Mouse (Mus musculus) embryonic facial prominence, embryonic 10.5 days (tissue): ENCODE results near the gene Rangap1. TPM values are rescaled to one million over a fixed set of nuclear protein-coding genes. Genes with fewer than 3 reads are reported as not detected.

Experiments
- DNase-seq: peaks from one replicate; pipeline ENCODE4 v3.0.0-alpha.2; 2017; ENCODE audit warnings: low spot score
- H3K27ac ChIP-seq: fragments of 300-500 bp; sonication (generic); replicated peaks from 2 replicates; pipeline ENCODE4 v1.5.1; 2016; ENCODE audit warnings: mild to moderate bottlenecking
- H3K27me3 ChIP-seq: fragments of 300-500 bp; sonication (generic); replicated peaks from 2 replicates; pipeline ENCODE4 v1.6.1; 2016; ENCODE audit warnings: low read depth, mild to moderate bottlenecking; ENCODE audit not compliant: poor library complexity, severe bottlenecking
- H3K36me3 ChIP-seq: fragments of 300-500 bp; sonication (generic); replicated peaks from 2 replicates; pipeline ENCODE4 v1.6.1; 2016; ENCODE audit warnings: mild to moderate bottlenecking, moderate library complexity
- H3K4me1 ChIP-seq: fragments of 300-500 bp; sonication (generic); 2 replicates; pipeline ENCODE4 v1.6.1; 2016
- H3K4me3 ChIP-seq: fragments of 300-500 bp; sonication (generic); 2 replicates; pipeline ENCODE4 v1.5.1; 2016; ENCODE audit warnings: mild to moderate bottlenecking, moderate library complexity
- H3K9me3 ChIP-seq: fragments of 300-500 bp; sonication (generic); 2 replicates; pipeline ENCODE4 v1.6.1; 2016; ENCODE audit warnings: mild to moderate bottlenecking
- WGBS: fragments of 180-500 bp; shearing (Covaris S2); methylation state at CpG from one replicate; pipeline ENCODE4 v1.1.7; 2016; 5-methylcytosine and 5-hydroxymethylcytosine counted together
- polyA plus RNA-seq: library from polyadenylated mRNA; unstranded; fragments of >200 nt; fragmentation: Nextera tagmentation; extraction: Ambion mirVana; gene quantifications from 2 replicates; pipeline ENCODE4 v1.2.1, GENCODE M21; 2016

Rangap1 gene
- polyA plus RNA-seq, 1 experiment from 2014 or later = 161 TPM

DNA sequence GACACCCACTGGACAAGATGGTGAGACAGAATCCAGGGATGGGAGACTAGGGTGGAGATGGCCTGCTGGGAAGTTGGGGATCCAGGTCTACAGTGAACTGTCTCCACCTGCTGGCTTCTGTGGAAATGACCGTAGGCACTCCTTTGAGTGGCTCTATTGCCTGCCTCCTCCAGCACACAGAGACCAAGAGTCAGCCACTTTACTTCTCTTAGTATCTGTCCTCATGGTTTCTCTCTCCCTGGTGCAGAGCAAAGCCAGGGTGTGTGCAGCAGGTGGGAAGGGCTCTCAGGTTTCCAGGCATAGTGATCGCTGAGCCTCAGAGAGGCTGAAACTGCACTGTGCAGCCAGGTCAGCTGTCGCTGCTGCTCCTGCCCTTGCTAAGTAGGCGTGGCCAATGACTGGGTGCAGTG lies 75.1 kb downstream of the Rangap1 start:
- peak; percentile 44 for DNase-seq
- Histone ChIP-seq H3K36me3 (peaks cover 76% of the 10 kb centered on the region), H3K27me3 (no peaks in the 10 kb centered on the region), H3K4me3 (no peak overlapping the region), H3K4me1 (peaks cover under 1% of the 10 kb centered on the region; the same call in 1 of the 2 replicates), H3K9me3 (no peaks in the 10 kb centered on the region), H3K27ac (no peak overlapping the region)
- 87% methylated on average over 4 of the region's 4 CpGs for WGBS

DNA sequence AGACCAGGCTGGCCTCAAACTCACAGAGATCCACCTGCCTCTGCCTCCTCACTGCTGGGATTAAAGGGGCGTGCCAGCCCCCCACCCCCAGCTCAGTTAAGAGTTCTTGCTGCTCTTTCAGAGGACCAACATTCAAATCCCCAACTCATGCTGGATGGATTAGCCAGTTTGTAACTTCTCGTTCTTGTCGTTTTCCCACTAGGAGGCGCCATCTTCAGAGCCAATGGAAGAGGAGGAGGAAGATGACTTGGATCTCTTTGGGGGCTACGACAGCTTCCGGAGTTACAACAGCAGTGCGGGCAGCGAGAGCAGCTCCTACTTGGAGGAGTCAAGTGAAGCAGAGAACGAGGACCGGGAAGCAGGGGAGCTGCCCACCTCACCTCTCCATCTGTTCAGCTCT lies 78.4 kb downstream of the Rangap1 start:
- Histone ChIP-seq H3K27me3 (no peaks in the 10 kb centered on the region), H3K36me3 (peaks cover 51% of the 10 kb centered on the region), H3K4me3 (no peak overlapping the region), H3K9me3 (no peaks in the 10 kb centered on the region), H3K4me1 (peaks cover 10% of the 10 kb centered on the region), H3K27ac (no peak overlapping the region)
- WGBS = 85% methylated on average over 10 of the region's 10 CpGs
- no peak for DNase-seq

DNA sequence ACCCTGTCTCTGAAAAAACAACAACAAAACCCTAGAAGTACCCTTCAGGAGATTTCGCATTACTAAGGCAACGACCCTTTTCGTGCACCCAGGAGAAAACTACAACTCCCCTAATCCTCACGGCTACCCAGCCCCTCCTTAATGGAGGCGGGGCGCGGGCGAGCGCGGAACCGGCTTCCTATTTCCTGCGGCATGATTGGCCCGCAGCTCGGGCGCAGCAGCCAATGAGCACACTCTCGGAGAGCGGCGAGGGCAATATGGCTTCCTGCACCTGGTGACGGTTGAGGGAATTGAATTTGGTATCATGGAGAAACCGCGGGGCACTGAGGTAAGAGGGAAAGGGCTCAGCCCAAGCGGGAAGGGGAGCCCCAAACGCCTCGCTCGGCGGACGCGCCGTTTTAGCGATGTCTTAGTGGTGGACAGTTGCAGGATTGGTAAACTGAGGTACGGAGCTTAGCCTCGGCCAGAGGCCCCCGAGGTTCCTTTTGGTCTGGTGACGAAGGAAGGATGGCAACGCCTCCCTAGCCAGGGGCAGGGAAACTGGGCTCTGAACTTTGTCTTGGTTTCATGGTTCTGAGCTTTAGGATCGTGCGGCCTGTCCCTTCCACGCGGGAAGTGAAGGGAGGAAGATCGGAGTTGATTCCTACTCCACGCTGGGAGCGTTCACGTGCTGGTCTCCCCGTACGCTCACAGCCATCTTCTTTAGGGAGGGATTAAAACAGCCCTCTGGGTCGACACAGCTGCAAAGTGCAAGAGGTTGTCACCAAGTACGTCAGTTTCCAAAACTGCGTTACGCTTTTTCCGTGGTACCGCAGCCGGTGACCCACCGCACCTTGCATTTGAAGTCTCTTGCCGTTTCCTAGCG lies 81.4 kb downstream of the Rangap1 start, which contains the start of gene L3mbtl2:
Gene L3mbtl2 (plus strand): TSS at position 193 of the 865 bp plus-strand sequence.
- Histone ChIP-seq H3K36me3 (peaks cover 22% of the 10 kb centered on the region), H3K27ac (peak within 1 kb of the TSS; percentile 82), H3K4me3 (peak within 1 kb of the TSS; percentile 78), H3K9me3 (no peaks in the 10 kb centered on the region), H3K27me3 (no peaks in the 10 kb centered on the region), H3K4me1 (peaks cover 10% of the 10 kb centered on the region)
- WGBS = 1% methylated on average over 55 of the region's 55 CpGs
- peak; percentile 94 for DNase-seq

DNA sequence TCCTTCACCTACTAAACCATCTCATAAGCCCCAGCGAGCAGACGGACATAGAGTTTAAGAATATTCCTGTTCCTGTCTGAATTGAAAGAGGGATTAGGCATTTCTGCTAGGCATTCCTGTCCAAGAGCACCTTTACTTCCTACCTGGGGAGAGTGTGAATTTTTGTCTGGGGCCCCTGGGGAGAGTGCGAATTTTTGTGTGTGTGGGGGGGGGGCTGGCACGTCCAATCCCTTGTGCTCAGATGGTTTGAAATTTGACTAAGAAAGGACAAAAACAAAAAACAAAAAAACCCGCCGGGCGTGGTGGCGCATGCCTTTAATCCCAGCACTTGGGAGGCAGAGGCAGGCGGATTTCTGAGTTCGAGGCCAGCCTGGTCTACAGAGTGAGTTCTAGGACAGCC lies 82.0 kb downstream of the Rangap1 start:
- H3K27ac ChIP-seq = peak overlapping the region; percentile 82; the same call in 1 of the 2 replicates
- H3K4me3 ChIP-seq = peak overlapping the region; percentile 78
- no peaks in the 10 kb centered on the region for H3K27me3 ChIP-seq
- H3K4me1 ChIP-seq = peaks cover 10% of the 10 kb centered on the region
- DNase-seq = no peak
- H3K9me3 ChIP-seq = no peaks in the 10 kb centered on the region
- WGBS = 68% methylated on average over 10 of the region's 10 CpGs
- peaks cover 16% of the 10 kb centered on the region for H3K36me3 ChIP-seq

DNA sequence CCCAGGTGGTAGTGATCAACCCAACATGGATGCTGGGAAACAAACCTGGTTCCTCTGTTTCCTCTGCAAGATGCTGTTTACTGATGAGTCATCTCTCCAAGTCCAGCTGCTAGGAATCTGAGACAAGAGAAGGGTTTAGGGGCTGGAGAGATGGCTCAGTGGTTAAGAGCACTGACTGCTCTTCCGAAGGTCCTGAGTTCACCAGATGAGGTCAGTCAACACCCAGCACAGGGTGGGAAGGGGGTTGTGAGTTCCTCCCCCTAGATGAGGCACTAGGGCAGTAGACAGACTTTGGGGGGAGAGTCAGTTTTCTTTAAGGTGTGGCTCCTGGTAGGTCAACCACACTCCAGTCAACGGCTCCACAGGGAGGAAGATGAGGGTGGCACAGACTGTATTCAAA lies 83.6 kb downstream of the Rangap1 start:
- no peaks in the 10 kb centered on the region for H3K9me3 ChIP-seq
- peaks cover 10% of the 10 kb centered on the region for H3K4me1 ChIP-seq
- H3K36me3 ChIP-seq = no peaks in the 10 kb centered on the region
- no peak for DNase-seq
- 88% methylated on average over 2 of the region's 2 CpGs for WGBS
- no peaks in the 10 kb centered on the region for H3K27me3 ChIP-seq
- H3K4me3 ChIP-seq = no peak overlapping the region
- H3K27ac ChIP-seq = no peak overlapping the region

Other genes starting within 250 kb of the Rangap1 start
- 20.5 and 20.6 TPM in 2 replicates for gene Ep300, start 160.2 kb downstream of the Rangap1 start, polyA plus RNA-seq
- gene L3mbtl2, start 81.6 kb downstream of the Rangap1 start, polyA plus RNA-seq = 35.3 and 45.0 TPM in 2 replicates
- 1.5 and 1.7 TPM in 2 replicates for gene Chadl, start 48.2 kb downstream of the Rangap1 start, polyA plus RNA-seq
- gene Zc3h7b, start 473 bp downstream of the Rangap1 start, polyA plus RNA-seq = 50.3 and 52.0 TPM in 2 replicates
- 15.9 and 16.0 TPM in 2 replicates for gene Tef, start 56.9 kb upstream of the Rangap1 start, polyA plus RNA-seq
- gene Tob2, start 113.3 kb upstream of the Rangap1 start, polyA plus RNA-seq = 20.1 and 20.3 TPM in 2 replicates
- gene Phf5a, start 126.4 kb upstream of the Rangap1 start, polyA plus RNA-seq = 260 and 267 TPM in 2 replicates
- 153 TPM in 2 replicates for gene Aco2, start 126.8 kb upstream of the Rangap1 start, polyA plus RNA-seq
- gene Polr3h, start 180.7 kb upstream of the Rangap1 start, polyA plus RNA-seq = 74.3 and 84.5 TPM in 2 replicates
- gene Csdc2, start 191.2 kb upstream of the Rangap1 start, polyA plus RNA-seq = 8.1 and 8.5 TPM in 2 replicates
- gene Pmm1, start 215.4 kb upstream of the Rangap1 start, polyA plus RNA-seq = 21.9 and 26.9 TPM in 2 replicates
- not detected in 2 replicates for gene 1700029P11Rik, start 235.0 kb upstream of the Rangap1 start, polyA plus RNA-seq
- 100 and 104 TPM in 2 replicates for gene Xrcc6, start 242.3 kb upstream of the Rangap1 start, polyA plus RNA-seq